Mouse (Mus musculus): ENCODE measurements around the gene Stk40. TPM values are rescaled to one million over a fixed set of nuclear protein-coding genes. Genes with fewer than 3 reads are reported as not detected.

Gene Stk40
- polyA plus RNA-seq (2015; fragmentation: Nextera tagmentation; extraction: Ambion mirVana): 33.5 and 34.7 TPM in 2 replicates

DNA sequence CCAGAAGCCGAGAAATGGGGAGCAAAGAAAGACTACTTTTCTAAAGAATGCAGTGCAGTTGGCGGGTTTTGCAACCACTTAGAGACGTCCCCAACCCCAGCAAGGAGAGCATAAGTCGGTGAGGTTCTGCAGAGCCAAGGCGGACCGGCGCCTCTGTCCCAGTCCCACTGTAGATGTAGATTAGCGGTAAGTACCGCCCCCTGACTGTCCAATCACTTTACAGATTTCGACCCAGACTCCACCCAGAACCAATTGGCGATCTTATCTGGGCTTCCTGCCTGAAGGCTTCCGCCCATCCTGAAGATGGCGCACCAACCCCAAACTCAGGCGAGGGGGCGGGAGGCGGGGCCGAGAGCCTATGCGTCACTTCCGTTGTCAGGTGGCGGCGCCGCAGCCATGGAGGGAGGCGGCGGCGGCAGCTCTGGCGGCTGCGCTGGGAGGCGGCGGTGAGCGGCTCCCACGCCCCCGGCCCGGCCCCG is at the start of gene Stk40:
Gene Stk40 (plus strand): TSS at position 368 of the 479 bp plus-strand sequence.
- no peaks in the 10 kb centered on the region for H3K36me3 ChIP-seq (ENCODE audit: control insufficient read depth, insufficient read depth)
- H3K4me2 ChIP-seq (ENCODE audit: low read length): peak within 1 kb of the TSS; percentile 94
- WGBS: 1% methylated on average over 34 of the region's 34 CpGs
- H3K4me3 ChIP-seq (replicated peaks; ENCODE audit: low read length): peak within 1 kb of the TSS; percentile 78
- H3K4me1 ChIP-seq (replicated peaks; ENCODE audit: control insufficient read depth, insufficient read depth, low read length): peaks cover 44% of the 10 kb centered on the region
- H3K27me3 ChIP-seq (replicated peaks; ENCODE audit: control insufficient read depth, insufficient read depth, low read length): no peaks in the 10 kb centered on the region
- no peaks in the 10 kb centered on the region for H3K9me3 ChIP-seq (ENCODE audit: control insufficient read depth, low read length)
- ATAC-seq: peak; percentile 98
- H3K27ac ChIP-seq (ENCODE audit: low read length): peak within 1 kb of the TSS; percentile 83
- H3K9ac ChIP-seq (replicated peaks; ENCODE audit: low read depth, low read length): peak within 1 kb of the TSS; percentile 86

DNA sequence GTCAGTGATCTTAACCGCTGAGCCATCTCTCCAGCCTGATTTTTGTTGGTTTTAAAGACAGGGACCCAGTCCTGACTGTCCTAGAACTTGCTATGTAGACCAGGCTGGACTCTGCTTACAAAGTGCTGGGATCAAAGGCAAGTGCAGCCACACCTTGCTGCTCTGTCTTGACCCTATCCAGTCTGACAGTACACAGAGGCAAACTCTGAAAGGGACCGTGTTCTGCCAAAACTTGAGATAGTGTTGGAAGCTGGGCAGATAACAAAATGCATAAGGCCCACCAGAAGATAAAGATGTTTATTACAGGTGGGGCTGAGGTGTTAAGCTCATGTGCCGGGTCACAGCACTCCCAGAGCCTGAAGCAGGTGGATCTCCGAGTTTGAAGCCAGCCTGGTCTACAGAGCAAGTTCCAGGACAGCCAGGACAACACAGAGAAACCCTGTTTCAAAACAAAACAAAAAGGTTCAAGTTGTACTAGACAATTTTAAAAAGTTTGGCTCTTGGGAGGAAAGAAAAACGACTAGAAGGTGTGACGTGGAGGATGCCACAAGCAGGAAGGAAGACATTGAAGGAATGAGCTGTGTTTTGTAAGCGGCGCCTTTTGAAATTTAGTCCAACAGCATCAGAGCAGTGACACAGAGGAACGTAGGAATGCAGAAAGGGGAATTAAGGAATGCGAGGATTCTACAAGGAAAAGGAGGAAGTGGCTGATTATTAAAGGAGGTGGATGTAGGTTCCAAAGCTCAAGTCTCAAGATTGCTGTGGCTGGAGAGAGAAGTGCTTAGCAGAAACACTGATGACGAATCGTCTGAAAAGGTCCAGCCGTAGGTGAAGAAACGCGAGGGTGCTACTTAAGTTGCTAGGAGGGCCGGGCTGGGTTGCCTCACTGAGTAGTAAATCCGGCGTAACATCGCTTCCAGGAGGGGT is 46.3 kb upstream of the Stk40 start:
- no peaks in the 10 kb centered on the region for H3K27me3 ChIP-seq (replicated peaks; ENCODE audit: control insufficient read depth, insufficient read depth, low read length)
- peaks cover 15% of the 10 kb centered on the region for H3K4me1 ChIP-seq (replicated peaks; ENCODE audit: control insufficient read depth, insufficient read depth, low read length)
- peak overlapping the region; percentile 76 for H3K4me2 ChIP-seq (ENCODE audit: low read length)
- no peaks in the 10 kb centered on the region for H3K9me3 ChIP-seq (ENCODE audit: control insufficient read depth, low read length)
- H3K9ac ChIP-seq (replicated peaks; ENCODE audit: low read depth, low read length): peak overlapping the region; percentile 56
- 17% methylated on average over 19 of the region's 19 CpGs for WGBS
- peaks cover 17% of the 10 kb centered on the region for H3K36me3 ChIP-seq (ENCODE audit: control insufficient read depth, insufficient read depth)
- peak overlapping the region; percentile 77 for H3K4me3 ChIP-seq (replicated peaks; ENCODE audit: low read length)
- no peak overlapping the region for H3K27ac ChIP-seq (ENCODE audit: low read length)
- ATAC-seq: no peak

DNA sequence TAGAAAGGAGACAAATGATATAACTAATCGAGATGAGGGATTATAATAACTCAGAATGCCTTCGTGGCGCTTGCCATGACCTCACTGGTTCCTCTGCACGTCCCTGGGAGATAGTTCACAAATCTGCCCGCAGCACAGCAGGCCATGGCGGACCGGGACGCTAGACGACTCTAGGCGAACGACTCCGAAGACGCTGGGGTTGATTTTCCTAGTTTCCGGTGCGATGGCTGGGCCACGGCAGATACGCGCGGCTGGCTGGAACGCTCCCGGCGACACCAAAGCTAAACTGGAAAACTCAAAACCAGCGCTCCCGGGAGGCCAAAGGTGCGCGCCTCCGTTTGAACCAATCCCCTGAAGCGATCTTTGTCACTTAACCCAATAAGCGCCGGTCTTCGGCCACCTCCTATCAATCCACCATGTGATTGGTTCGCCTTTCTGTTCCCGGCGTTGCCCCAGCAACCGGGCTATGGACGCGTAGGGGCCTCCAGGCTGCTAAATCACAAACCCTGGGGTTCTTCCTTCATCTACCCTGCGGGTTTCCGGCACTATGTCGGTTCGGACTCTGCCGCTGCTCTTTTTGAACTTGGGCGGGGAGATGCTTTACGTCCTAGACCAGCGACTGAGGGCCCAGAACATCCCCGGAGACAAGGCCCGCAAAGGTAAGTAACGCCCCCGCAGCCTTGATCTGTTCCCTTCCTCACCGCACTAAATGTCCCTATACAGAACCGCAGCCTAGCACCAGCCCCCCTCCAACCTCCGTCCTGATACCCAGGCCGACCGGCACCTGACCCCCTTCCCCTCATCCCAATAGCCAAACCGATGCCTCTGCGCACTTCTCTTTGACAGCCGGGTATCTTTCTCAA is 45.4 kb upstream of the Stk40 start, which contains the start of gene Oscp1:
Gene Oscp1 (plus strand): TSS at position 432 of the 863 bp plus-strand sequence.
- ATAC-seq: peak; percentile 100
- WGBS: under 1% methylated on average over 57 of the region's 57 CpGs

DNA sequence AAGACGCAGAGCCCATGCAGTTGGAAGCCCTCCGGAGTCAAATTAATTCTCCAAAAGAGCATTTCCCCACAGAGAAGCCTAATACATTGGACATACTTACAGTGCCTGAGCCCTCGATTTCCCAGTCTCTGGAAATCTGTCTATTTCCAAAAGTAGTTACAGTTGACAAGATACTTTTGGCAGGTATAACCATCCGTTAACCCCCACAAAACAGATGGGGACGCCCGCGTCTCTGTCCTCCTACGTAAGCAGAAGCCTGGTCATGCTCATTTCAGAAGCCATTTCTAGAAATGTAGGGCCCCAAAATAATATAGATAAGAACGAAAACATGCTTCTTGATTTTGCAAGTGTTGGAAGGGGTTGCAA is 44.8 kb upstream of the Stk40 start:
- Histone ChIP-seq H3K27ac (ENCODE audit: low read length) (peak overlapping the region; percentile 19; the same call in 1 of the 2 replicates), H3K4me2 (ENCODE audit: low read length) (peak overlapping the region; percentile 76), H3K4me3 (replicated peaks; ENCODE audit: low read length) (peak overlapping the region; percentile 77), H3K4me1 (replicated peaks; ENCODE audit: control insufficient read depth, insufficient read depth, low read length) (peaks cover 15% of the 10 kb centered on the region), H3K36me3 (ENCODE audit: control insufficient read depth, insufficient read depth) (peaks cover 12% of the 10 kb centered on the region), H3K9ac (replicated peaks; ENCODE audit: low read depth, low read length) (peak overlapping the region; percentile 80), H3K9me3 (ENCODE audit: control insufficient read depth, low read length) (no peaks in the 10 kb centered on the region), H3K27me3 (replicated peaks; ENCODE audit: control insufficient read depth, insufficient read depth, low read length) (no peaks in the 10 kb centered on the region)
- 30% methylated on average over 9 of the region's 9 CpGs for WGBS
- ATAC-seq: no peak

More for the DNA sequence above, 45.4 kb upstream of the Stk40 start, which contains the start of gene Oscp1:
- Histone ChIP-seq H3K9ac (replicated peaks; ENCODE audit: low read depth, low read length) (peak within 1 kb of the TSS; percentile 80), H3K4me1 (replicated peaks; ENCODE audit: control insufficient read depth, insufficient read depth, low read length) (peaks cover 15% of the 10 kb centered on the region), H3K4me3 (replicated peaks; ENCODE audit: low read length) (peak within 1 kb of the TSS; percentile 77), H3K36me3 (ENCODE audit: control insufficient read depth, insufficient read depth) (peaks cover 14% of the 10 kb centered on the region), H3K27ac (ENCODE audit: low read length) (peak within 1 kb of the TSS; percentile 19; the same call in 1 of the 2 replicates), H3K4me2 (ENCODE audit: low read length) (peak within 1 kb of the TSS; percentile 76), H3K9me3 (ENCODE audit: control insufficient read depth, low read length) (no peaks in the 10 kb centered on the region), H3K27me3 (replicated peaks; ENCODE audit: control insufficient read depth, insufficient read depth, low read length) (no peaks in the 10 kb centered on the region)

DNA sequence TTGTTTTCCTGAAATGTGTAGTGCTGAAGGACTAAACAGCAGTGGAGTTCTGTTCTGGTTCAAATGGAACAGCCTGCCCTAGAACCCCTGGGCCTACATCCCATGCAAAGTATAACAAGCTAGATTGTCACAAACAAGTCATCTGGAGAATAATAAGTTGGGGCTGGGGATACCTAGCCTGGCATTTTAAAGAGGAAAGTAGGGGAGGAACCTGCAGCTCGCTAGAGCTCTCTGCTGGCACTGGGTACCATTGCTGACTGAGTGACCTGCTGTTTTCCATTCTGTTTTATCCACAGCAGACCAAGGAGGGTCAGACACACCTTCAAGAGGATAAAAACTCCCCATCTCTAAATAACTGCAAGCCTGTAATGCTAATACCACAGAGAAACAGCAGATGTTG is 40.9 kb upstream of the Stk40 start:
- H3K9me3 ChIP-seq (ENCODE audit: control insufficient read depth, low read length): no peaks in the 10 kb centered on the region
- H3K4me2 ChIP-seq (ENCODE audit: low read length): no peak overlapping the region
- no peak overlapping the region for H3K4me3 ChIP-seq (replicated peaks; ENCODE audit: low read length)
- no peak for ATAC-seq
- H3K36me3 ChIP-seq (ENCODE audit: control insufficient read depth, insufficient read depth): no peaks in the 10 kb centered on the region
- no peak overlapping the region for H3K9ac ChIP-seq (replicated peaks; ENCODE audit: low read depth, low read length)
- H3K27ac ChIP-seq (ENCODE audit: low read length): no peak overlapping the region
- H3K27me3 ChIP-seq (replicated peaks; ENCODE audit: control insufficient read depth, insufficient read depth, low read length): no peaks in the 10 kb centered on the region
- WGBS: 45% methylated on average over 1 of the region's 1 CpGs
- H3K4me1 ChIP-seq (replicated peaks; ENCODE audit: control insufficient read depth, insufficient read depth, low read length): peaks cover 17% of the 10 kb centered on the region

DNA sequence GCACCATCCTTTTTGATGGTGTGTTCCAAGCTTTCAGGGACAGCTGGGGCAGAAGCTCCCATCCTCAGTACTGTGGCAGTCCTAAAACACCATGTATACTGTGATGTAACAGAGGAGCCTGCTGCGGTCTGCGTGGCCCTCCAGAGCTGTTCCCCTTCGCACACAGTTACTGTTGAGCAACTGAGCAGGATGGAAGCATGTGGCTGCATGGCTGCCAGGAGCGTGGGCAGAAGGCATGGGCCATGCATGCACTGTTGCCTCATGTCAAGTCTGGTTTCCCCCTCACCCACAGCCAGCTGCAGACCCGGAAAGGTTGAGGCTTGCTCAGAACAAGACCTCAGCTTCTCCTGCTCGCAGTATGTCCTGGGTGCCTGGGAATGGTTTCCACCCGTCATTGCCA is 38.5 kb upstream of the Stk40 start:
- Histone ChIP-seq H3K4me2 (ENCODE audit: low read length) (no peak overlapping the region), H3K27ac (ENCODE audit: low read length) (no peak overlapping the region), H3K36me3 (ENCODE audit: control insufficient read depth, insufficient read depth) (no peaks in the 10 kb centered on the region), H3K9ac (replicated peaks; ENCODE audit: low read depth, low read length) (no peak overlapping the region), H3K9me3 (ENCODE audit: control insufficient read depth, low read length) (no peaks in the 10 kb centered on the region), H3K27me3 (replicated peaks; ENCODE audit: control insufficient read depth, insufficient read depth, low read length) (no peaks in the 10 kb centered on the region), H3K4me3 (replicated peaks; ENCODE audit: low read length) (no peak overlapping the region), H3K4me1 (replicated peaks; ENCODE audit: control insufficient read depth, insufficient read depth, low read length) (peaks cover 9% of the 10 kb centered on the region; the same call in 1 of the 2 replicates)
- WGBS: 84% methylated on average over 7 of the region's 7 CpGs
- no peak for ATAC-seq

DNA sequence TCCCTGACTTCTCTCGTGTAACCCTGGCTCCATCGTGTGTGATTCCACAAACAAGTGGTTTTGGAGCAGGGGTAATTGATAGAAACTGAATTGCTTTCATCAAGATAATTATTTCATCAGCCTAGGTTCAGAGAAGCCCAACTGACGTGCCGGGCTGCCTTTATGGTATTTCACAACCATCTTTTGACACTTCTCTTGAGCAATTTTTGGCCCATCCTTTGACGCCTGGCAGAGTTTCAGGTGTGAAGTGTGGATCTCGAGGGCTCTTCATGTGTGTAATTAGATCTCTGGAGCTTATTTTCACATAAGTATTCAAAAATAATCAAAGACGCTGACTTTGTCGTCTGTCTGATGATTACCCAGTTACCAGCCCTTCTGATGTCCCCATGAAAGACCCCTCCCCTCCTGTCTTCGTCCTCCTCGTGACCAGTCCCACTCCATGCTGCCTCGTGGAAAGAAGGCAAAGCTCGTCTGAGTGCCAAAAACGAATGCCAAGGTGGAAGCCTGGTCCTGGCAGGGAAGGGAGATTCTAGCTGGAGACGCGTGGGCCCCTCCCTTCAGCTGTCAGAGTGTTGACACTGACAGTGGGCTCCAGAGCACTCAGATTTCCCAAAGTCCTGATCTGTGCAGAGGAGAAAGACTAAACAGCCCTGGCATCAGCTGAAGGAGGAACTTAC is 36.2 kb upstream of the Stk40 start:
- Histone ChIP-seq H3K9me3 (ENCODE audit: control insufficient read depth, low read length) (no peaks in the 10 kb centered on the region), H3K4me2 (ENCODE audit: low read length) (no peak overlapping the region), H3K9ac (replicated peaks; ENCODE audit: low read depth, low read length) (no peak overlapping the region), H3K4me3 (replicated peaks; ENCODE audit: low read length) (no peak overlapping the region), H3K4me1 (replicated peaks; ENCODE audit: control insufficient read depth, insufficient read depth, low read length) (peaks cover 9% of the 10 kb centered on the region; the same call in 1 of the 2 replicates), H3K27me3 (replicated peaks; ENCODE audit: control insufficient read depth, insufficient read depth, low read length) (no peaks in the 10 kb centered on the region), H3K27ac (ENCODE audit: low read length) (peak overlapping the region; percentile 46), H3K36me3 (ENCODE audit: control insufficient read depth, insufficient read depth) (no peaks in the 10 kb centered on the region)
- ATAC-seq: peak; percentile 65
- WGBS: 45% methylated on average over 15 of the region's 15 CpGs

DNA sequence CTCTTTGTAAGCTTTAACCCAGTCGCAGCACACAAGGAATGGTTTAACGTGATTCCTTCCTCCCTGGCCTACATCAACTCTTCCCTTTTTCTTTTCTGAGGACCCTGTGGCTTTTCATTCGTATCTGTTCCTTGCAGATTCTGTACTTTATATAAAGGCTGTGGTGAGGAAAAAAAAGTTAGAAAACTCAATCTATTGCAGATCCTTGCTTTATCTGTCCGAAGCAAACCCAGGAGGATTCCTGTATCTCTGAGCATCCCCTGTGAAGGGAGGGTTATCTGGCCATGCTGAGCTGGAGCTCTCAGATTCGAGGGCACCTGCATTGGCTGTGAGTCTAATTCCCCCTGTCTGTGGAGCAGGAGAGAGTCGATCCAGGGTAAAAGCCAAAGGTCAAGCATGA is 34.9 kb upstream of the Stk40 start:
- Histone ChIP-seq H3K36me3 (ENCODE audit: control insufficient read depth, insufficient read depth) (no peaks in the 10 kb centered on the region), H3K27me3 (replicated peaks; ENCODE audit: control insufficient read depth, insufficient read depth, low read length) (no peaks in the 10 kb centered on the region), H3K27ac (ENCODE audit: low read length) (no peak overlapping the region), H3K4me3 (replicated peaks; ENCODE audit: low read length) (no peak overlapping the region), H3K4me2 (ENCODE audit: low read length) (no peak overlapping the region), H3K9me3 (ENCODE audit: control insufficient read depth, low read length) (no peaks in the 10 kb centered on the region), H3K4me1 (replicated peaks; ENCODE audit: control insufficient read depth, insufficient read depth, low read length) (peaks cover 9% of the 10 kb centered on the region; the same call in 1 of the 2 replicates), H3K9ac (replicated peaks; ENCODE audit: low read depth, low read length) (no peak overlapping the region)
- ATAC-seq: no peak
- WGBS: 88% methylated on average over 6 of the region's 6 CpGs
